Mouse (Mus musculus) adrenal gland, adult (tissue): ENCODE measurements around the gene Kmt2b.

ENCODE experiments used
- DNase-seq, 2 experiments: peaks; one replicate each; pipeline ENCODE4 v3.0.0; 2022 to 2023; ENCODE audit warnings: low spot score in 1 of 2; ENCODE audit not compliant: inconsistent age in 2 of 2

Kmt2b gene

DNA sequence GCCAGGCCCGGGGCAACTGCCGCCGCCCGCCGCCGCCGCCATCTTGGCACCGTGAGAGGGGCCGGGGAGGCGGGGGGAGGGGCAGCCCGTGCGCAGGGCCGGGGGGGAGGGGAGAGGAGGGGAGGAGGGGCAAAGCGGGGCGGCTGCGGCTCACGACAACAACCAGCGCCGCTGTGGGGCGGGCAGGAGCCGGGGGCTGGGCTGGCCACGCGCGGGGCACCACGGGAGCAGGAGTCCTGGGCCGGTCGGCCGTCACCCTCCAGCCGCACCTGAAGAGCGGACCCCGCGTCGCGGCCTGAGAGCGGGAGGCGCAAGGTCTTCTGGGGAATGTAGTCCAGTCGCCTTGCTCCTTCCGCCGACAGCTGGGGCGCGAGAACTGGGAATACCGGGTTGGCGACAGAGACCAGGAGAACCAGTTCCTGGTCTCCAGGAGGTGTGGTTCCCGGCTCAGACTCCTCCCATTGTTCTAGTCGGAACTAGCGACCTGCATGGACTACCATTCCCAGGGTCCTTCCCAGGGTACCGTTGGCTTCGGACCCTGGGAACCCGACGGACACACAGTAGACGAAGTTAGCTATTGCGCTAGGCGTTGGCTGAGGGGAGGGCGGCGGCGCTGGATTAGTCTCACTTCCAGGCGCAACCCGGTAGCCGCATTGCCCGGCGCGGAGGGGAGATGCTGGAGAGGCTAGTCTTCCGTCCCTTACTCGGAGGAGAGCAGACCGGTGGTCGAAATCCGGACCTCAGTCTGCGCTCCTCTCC is at the start of gene Kmt2b:
TSS of gene Kmt2b (minus strand) at position 51 of the 759 bp plus-strand sequence.
- DNase-seq = peak; percentile 99

DNA sequence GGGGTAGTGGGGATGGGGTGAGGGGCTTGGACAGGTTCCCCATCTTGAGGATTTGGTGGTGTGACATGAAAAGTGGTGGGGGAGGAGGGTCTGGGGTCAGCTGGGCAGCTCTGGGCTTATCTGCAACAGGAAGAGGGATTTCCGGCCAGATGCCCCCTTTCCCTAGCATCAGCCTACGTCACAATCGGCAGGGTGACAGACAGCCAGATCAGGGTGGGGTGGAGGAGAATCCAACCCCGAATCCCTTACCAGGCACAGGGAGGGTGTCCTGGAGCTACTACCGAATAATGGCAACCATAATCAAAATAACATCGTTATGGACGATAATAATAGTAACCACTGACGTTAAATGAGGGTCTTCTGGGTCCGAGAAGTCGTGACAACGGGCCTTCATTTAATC is 47.9 kb upstream of the Kmt2b start:
- no peak for DNase-seq

DNA sequence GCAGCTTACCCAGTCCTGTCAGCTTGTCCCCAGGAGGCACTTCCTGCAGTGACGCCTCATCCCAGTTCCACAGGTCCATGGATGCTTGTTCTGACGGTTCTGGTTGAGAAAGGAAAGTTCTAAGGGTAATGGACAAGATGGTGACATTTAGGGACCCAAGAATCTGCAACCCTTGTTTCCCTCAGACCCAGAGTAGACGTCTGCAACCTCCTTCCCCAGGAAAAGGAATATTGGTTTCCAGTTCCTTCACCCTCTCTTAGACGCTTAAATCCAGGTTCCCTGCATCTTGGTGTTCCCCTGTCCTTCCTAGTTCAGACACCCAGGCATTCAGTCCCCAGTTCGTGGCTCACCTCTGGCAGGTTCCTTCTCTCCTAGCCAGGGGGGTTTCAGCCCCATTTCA is 47.2 kb upstream of the Kmt2b start, which contains the start of gene Etv2:
TSS of gene Etv2 (minus strand) at position 101 of the 400 bp plus-strand sequence.
- DNase-seq = no peak

DNA sequence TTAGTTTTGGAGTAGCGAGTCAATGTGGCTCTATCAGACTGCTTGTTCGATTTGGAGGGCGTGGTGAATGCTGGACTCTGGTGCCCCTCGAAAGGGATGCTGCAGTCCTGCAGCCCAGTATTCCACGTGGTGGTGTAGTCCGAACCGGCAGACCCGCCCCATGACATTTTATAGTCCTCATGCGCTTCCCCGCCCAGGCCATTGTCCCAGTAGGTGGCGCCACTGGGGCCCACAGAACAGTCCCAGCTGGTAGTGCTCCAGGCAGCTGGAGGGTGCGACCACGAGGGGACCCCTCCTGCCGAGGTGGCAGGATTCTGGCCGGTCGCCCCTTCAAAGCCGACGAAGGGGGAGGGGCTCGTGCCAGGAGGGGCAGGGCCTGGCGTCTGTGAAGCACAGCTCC is 46.1 kb upstream of the Kmt2b start:
- peak; percentile 56 to 72 for DNase-seq

DNA sequence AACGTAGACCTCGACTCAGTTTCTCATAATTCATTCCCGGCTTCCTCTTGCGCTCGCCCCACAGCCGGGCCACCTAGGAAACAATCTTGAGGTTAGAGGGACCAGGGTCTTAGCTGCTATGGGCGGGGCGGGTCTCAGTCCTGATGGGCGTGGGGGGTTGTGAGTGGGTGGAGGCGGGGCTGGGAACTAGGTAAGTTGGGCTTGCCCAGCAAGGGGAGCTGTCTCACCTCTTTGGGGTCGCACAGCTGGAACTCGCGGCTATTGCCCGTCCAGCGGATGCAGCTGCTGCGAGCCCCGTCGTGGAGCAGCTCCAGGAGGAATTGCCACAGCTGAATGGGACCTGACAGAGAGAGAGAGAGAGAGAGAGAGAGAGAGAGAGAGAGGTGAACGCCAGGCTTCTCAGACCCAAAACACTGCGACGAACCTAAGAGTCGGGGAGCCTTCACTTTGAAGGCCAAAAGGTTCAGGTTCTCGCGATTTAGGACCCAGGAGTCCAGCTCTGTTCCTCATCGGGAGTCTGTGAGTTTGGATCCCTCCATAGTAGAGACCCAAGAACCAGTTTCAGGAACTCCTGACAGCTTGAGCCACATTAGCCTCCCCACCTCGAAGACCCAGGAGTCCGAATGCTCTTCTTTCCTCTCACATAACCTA is 45.4 kb upstream of the Kmt2b start:
- DNase-seq = peak in 1 of 2 experiments; percentile 25

DNA sequence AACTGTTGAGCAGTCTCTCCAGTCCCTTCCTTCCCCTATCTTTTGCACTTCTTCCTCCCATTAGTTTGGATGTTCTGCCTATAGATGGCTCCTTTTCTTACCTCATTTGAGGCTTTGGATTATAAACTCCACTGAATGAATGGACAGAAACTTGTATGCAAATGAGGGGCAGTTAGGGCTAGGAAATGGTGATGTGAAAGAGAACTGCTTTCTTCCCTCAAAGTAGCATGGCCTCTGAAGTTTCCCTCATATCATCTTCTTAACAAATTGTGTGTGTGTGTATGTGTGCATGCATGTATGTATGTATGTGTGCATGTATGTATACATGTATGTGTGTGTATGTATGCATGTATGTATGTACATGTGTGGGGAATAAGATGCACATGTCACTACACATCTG is 40.5 kb upstream of the Kmt2b start:
- no peak for DNase-seq

DNA sequence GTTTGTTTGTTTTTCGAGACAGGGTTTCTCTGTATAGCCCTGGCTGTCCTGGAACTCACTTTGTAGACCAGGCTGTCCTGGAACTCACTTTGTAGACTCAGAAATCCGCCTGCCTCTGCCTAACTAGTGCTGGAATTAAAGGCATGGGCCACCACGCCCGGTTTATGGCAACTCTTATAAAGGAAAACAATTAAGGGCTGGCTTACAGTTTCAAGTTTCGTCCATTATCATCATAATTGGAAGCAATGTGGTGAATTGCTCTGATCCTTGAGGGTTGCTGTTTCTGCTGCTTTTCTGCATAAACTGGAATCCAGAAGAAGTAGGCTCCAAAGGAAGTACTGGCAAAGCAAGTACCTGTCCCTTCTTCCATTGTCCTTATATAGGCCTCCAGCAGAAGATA is 38.1 kb upstream of the Kmt2b start:
- DNase-seq = peak in 1 of 2 experiments; percentile 28

DNA sequence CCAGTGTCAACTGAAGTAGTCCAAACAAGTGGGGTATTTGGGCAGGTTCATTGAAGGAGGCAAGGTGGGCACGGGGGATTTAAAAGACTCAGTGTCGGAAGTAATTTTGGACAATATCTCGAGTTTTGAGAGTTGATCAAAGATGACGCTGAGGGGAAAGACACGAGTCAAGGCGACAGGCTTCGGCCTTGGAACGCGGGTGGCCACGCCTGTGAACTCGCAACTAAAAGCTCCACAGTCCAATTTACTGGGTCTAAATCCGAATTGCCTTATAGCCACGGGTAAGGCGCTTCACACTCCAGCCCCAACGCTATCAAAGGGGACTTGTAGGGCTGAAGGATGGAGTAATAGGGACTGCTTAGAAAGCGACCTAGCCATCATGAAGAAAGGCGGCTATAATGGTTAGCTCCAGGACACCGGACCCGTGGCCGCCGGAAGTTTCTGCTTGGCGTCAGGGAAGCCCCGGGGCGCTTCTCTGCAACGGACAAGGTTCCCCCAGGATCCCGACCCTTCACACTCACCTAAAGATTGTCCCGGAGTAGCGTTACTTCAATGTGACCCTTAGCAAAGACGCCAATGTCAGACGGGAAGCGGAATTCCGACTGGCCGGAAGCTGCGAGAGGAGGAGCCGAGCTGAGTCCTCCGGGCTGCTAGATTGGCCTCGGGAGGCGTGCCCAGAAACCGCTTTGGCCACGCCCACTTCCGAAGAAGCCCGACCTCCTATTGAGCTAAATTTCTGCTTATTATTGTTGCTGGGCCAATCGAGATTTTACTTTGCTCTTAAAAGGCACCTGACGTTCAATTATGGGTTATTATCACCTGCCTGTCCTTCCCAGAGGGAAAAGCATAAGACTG is 37.2 kb upstream of the Kmt2b start, which contains the start of gene Cox6b1:
TSS of gene Cox6b1 (minus strand) at position 622 of the 855 bp plus-strand sequence.
- peak; percentile 90 to 94 for DNase-seq

DNA sequence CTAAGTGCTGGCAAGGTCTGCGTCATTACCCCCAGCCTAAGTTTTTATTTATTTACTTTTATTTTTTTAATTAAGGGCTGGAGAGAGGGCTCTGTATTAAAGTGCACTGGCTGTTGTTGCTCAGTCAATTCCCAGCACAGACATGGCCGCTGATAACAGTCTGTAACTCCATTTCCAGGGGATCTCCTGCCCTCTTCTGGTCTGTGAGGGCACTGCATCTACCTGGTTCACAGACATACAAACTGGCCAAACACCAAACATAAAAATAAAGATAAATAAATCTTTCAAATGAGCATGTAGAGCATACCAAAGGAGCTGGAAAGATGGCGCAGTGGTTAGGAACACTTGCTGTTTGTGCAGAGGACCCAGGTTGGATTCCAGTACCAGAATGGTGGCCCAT is 30.7 kb upstream of the Kmt2b start:
- peak in 1 of 2 experiments; percentile 65 for DNase-seq

DNA sequence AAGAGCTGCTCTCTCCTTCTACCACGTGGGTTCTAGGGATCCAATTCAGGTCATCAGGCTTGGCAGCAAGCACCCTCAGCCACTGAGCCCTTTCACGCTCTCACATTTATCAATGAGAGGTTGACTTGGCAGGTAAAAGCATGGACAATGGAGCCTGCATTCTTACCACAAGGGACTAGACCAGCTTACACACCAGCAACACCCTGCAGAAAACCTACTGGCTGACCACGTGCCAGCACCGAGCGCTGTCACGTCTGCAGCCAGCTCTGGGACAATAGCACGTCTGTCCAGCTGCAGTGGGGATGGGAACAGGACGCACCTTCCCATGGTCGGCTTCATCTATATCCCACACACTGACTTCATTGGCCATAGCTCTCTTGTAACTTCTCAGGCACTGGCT is 30.1 kb upstream of the Kmt2b start:
- DNase-seq = no peak

DNA sequence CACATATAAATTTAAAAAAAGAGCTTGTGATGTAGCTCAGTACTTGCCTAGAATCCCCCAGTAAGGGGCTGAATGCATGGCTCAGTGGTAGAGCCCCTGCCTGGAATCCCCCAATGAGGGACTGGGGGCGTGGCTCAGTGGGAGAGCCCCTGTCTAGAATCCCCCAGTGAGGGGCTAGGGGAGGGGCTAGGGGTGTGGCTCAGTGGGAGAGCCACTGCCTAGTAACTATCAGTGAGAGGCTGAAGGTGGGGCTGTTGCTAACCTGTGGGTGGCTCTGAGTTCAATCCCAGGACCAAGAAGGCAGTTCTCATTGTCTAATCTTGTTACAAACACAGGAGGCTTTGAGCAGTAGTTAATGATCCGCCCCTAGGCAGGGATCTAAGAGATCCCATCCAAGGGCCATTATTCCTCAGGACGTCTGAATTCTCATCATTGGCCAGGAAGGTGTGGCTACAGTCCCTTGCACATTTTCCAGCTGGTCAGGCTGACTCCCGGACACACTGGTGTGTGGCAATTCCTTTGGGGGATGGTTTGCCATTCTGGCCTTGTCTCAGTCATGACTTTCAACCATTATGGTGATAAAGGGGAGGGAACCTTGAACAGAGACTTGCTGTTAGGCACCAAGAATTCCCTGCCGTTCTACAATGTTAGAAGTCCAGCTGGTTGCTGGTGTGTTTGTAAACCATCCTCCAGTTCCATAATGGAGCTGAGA is 26.7 kb upstream of the Kmt2b start:
- peak in 1 of 2 experiments; percentile 83 for DNase-seq

DNA sequence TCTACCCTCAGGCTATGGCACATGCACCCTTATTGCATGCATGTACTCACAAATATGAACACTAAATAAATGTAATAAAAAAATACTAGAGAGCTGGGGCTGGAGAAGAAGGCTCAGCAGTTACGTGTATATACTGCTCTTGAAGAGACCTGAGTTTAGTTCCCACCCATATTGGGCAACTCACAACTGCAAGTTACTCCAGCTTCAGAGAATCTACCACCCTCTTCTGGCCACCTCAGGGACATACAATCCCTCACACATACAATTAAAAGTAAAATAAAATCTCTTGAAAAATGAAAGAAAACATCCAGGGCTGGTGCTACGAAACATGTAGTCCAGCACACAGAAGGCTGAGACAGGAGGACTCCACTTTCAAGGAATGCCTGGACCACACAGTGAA is 25.9 kb upstream of the Kmt2b start:
- no peak for DNase-seq

DNA sequence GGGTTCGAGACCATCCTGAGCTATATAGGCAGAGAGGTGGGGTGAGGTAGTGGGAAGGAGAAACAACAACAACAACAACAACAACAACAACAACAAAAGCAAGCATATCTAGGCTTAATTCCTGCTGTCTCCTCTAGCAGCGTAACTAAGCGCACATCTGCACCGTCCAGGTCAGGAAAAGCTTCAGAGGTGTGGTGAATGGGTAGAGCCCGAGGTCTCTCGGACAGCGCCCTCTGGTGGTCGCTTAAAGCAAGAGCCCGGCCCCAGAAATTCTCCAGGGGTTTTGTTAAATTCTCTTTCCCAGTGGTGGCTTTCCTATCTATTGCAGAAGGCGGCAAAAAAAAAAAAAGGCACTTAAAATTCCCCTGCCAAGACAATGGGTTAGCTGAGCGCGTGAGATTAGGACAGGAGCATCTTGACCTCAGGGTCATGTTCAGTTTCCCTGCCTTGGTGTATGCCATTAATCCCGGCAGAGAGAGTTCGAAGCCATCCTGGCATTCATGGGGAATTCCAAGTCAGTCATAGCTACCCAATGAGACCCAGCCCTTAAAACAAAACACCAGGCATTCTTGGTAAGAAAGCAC is 25.1 kb upstream of the Kmt2b start:
- DNase-seq = peak; percentile 55 to 86

DNA sequence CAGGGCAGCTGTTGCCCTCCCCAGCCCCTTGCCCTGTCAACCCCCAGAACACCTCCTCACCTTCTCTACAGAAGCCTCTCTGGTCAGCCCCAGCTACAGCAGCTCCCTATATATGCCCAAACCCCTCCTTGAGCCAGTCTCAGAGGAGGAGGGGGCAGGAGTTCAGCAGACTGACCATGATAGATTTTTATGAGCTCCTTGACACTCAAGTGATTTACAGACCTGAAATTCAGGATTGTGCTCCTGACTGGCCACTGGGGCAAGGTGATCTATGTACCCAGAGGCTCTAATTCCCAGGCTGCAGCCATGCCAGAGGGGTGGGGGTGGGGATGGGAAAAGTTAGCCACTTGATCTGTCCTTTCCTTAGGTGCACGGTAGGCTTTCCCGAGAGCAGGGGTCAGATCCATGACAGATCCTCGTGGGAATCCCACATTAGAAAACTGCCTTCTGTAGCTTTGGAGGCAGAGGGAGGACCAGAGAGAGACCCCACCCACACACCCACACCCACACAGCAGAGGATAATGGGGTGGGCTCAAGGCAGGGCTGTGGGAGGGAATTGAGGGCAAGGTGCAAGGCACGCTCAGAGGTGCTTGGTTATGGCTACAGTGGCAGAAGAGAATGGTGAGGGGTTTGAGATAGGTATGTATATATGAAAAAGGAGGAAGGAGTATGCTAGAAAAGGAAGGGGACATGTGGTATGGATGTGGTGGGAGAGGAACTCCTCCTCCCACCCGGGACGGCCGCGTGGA is 24.3 kb upstream of the Kmt2b start, which contains the start of gene Upk1a:
TSS of gene Upk1a (minus strand) at position 194 of the 749 bp plus-strand sequence.
- DNase-seq = no peak

DNA sequence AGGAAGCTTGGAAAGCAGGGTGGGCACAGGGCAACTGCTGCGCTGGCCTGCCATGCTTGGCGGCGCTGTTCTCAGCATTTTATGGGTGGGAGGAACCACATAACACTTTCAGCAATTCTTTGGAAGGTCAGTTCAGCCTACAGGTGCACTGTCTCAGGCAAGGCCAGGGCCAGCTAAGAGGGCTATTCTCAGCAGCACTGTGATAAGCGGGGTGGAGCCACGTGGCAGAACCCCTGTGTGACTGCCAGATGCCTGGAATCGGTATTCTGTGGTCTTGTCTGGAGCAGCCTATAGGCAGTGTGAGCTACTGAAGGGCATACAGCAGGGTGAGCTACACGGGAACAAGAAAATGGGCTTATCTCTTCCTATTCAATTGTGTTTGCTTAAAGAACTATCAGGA is 21.5 kb upstream of the Kmt2b start:
- no peak for DNase-seq

DNA sequence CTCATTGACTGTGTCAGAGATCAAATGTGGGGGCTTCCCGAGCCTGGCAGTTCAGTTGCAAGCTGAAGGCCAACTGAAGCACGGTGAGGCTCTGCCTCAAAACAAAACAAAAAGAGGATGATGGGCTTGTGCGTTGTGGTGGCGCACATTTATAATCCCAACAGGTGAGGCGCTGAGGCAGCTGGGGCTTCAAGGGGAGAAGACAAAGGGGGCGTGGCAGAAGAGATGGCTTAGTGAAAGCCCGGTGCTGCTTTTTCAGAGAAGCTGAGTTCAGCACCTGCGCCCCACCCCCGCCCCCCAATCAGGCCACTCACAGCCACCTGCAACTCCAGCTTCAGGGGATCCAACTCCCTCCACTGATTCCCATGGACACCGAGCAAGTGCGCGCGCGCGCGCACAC is 19.9 kb upstream of the Kmt2b start:
- no peak for DNase-seq

DNA sequence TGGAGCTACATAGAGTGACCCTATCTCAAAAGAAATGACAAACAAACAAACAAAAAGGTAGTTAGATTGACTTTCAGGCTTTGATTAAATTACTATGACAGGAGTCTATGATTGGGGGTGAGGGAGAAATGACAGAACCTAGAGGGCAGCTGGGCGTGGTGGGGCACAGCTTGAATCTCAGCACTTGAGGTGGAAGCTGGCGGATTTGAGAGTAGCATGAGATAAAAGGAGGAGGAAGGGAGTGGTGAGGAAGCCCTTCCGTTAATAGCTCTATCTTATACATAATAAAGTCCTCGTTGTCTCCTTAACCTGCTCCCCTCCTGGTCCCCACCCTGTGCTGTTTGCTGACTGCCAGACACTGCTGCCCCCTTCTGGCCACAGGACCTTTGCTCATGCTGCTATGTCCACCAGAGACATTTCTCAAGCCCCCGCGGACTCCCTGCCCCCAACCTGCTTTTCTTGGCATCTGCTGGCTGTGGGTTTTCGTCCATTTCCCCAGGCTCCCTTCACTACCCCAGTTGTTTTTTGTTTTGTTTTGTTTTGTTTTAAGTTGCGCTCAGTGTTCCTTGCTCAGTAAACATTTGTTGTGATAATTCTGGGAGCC is 19.3 kb upstream of the Kmt2b start:
- peak in 1 of 2 experiments; percentile 76 for DNase-seq

DNA sequence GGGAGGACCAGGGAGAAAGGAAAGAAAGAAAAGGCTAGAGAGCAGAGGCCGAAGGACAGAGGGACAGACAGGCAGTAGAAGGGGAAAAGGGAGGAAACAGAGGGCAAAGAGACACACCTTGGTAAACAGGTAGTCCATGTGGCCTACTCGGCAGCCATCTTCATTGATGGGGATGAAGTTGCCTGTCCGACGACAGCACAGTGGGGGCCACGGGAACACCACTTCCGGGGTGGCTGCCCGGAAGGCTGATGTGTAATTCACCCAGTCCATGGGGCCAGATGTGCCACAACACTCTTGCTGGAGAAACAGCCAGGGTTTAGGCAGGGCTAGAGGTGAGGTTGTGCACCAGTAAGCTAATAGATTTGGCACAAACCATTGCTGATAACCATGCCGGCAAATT is 16.4 kb upstream of the Kmt2b start:
- DNase-seq = no peak

DNA sequence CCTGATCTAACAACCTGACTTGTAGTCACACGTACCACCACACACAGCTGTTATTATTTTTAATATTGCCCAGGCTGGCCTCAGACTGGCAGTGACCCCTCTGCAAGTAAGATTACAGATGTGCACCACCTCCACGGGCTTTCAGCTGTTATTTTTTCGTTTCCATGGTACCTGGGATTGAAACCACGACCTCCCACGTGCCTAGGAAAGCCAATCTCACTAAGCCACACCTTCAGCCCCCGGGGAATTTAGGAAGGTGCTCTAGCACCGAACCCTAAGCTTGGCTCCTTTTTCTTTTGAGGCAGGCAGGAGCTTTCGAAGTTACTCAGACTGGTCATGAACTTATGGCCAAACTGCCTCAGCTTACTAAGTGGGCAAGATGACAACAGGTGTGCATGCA is 15.9 kb upstream of the Kmt2b start:
- no peak for DNase-seq
